Mouse (Mus musculus) heart, embryonic 15.5 days (tissue): ENCODE measurements around the gene Cux1. TPM values are rescaled to one million over a fixed set of nuclear protein-coding genes. Genes with fewer than 3 reads are reported as not detected.
"Not testable (repeated sequence)": the region's sequence is repeated elsewhere in the genome, so short reads cannot be mapped to it uniquely, and the experiment has no call there.

Source experiments
- ATAC-seq: fragments of 200-750 bp; cut with Nextera tagmentation; replicated peaks from 2 replicates; pipeline ENCODE4 v1.8.0; 2017; ENCODE audit warnings: low read depth, moderate TSS enrichment; ENCODE audit not compliant: insufficient number of reproducible peaks, insufficient read depth, low FRiP score
- H3K27ac ChIP-seq: fragments of 300-500 bp; sonication (generic); 2 replicates; pipeline ENCODE4 v1.5.1; 2015; ENCODE audit warnings: mild to moderate bottlenecking, inconsistent platforms
- H3K27me3 ChIP-seq: fragments of 300-500 bp; sonication (generic); 2 replicates; pipeline ENCODE4 v1.6.1; 2015; ENCODE audit warnings: inconsistent platforms
- H3K36me3 ChIP-seq: fragments of 300-500 bp; sonication (generic); 2 replicates; pipeline ENCODE4 v1.6.1; 2015; ENCODE audit warnings: mild to moderate bottlenecking, inconsistent platforms
- H3K4me1 ChIP-seq: fragments of 300-500 bp; sonication (generic); replicated peaks from 2 replicates; pipeline ENCODE4 v1.6.1; 2015; ENCODE audit warnings: inconsistent platforms
- H3K4me2 ChIP-seq: fragments of 300-500 bp; sonication (generic); 2 replicates; pipeline ENCODE4 v1.6.1; 2015; ENCODE audit warnings: inconsistent platforms, mild to moderate bottlenecking, moderate library complexity
- H3K4me3 ChIP-seq: fragments of 300-500 bp; sonication (generic); 2 replicates; pipeline ENCODE4 v1.5.1; 2015; ENCODE audit warnings: mild to moderate bottlenecking, inconsistent platforms
- H3K9ac ChIP-seq: fragments of 300-500 bp; sonication (generic); 2 replicates; pipeline ENCODE4 v1.6.1; 2015; ENCODE audit warnings: mild to moderate bottlenecking, inconsistent platforms
- H3K9me3 ChIP-seq: fragments of 300-500 bp; sonication (generic); replicated peaks from 2 replicates; pipeline ENCODE4 v1.6.1; 2016; ENCODE audit warnings: inconsistent platforms
- WGBS: fragments of 180-500 bp; shearing (Covaris S2); methylation state at CpG from one replicate; pipeline ENCODE4 v1.1.7; 2015; ENCODE audit warnings: mixed read lengths; 5-methylcytosine and 5-hydroxymethylcytosine counted together
- polyA plus RNA-seq: library from polyadenylated mRNA; unstranded; fragments of >200 nt; fragmentation: Nextera tagmentation; extraction: Ambion mirVana; gene quantifications from 2 replicates; pipeline ENCODE4 v1.2.1, GENCODE M21; 2015

Gene Cux1
- polyA plus RNA-seq, 1 experiment from 2014 or later = 71.2 TPM

DNA sequence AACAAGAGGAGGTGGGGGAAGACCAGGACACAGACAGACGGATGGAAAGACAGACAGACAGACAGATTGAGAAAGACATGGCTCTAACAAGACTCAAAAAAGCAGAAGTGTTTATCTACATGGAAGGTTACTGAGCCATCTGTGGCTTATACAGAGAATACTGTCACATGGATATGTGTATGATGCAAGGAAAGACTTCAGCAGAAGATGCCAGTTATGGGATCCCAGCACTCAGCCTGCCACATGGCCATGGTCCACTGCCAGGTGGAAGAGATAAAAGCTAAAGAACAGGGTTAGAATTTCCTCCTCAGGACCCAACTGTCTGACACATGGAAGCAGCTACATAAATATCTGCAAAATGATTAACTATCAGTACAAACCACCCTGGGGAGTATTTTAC is 84.9 kb downstream of the Cux1 start:
- ATAC-seq = no peak
- peaks cover 30% of the 10 kb centered on the region for H3K4me1 ChIP-seq
- H3K27me3 ChIP-seq = no peaks in the 10 kb centered on the region
- H3K9ac ChIP-seq = no peak overlapping the region
- WGBS = 81% methylated on average over 1 of the region's 1 CpGs
- H3K36me3 ChIP-seq = peaks cover 6% of the 10 kb centered on the region; the same call in 1 of the 2 replicates
- H3K27ac ChIP-seq = no peak overlapping the region
- no peaks in the 10 kb centered on the region for H3K9me3 ChIP-seq
- H3K4me3 ChIP-seq = no peak overlapping the region
- no peak overlapping the region for H3K4me2 ChIP-seq

DNA sequence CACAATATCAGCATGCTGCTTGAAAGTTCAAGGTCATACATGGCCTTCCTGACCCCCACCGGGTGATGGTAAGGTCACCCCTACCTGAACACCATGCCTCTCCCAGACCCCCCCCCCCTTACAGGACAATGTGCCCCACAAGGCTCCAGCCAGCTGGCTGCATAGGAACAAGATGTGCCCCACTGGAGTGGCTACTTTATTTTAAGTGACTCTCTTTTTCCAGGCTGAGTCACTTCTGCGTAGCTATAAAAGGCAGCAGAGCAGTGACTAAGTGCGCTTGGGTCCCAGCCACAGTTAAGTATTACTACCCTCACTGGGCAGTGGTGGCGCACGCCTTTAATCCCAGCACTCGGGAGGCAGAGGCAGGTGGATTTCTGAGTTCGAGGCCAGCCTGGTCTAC is 86.7 kb downstream of the Cux1 start:
- H3K4me1 ChIP-seq = peaks cover 44% of the 10 kb centered on the region

DNA sequence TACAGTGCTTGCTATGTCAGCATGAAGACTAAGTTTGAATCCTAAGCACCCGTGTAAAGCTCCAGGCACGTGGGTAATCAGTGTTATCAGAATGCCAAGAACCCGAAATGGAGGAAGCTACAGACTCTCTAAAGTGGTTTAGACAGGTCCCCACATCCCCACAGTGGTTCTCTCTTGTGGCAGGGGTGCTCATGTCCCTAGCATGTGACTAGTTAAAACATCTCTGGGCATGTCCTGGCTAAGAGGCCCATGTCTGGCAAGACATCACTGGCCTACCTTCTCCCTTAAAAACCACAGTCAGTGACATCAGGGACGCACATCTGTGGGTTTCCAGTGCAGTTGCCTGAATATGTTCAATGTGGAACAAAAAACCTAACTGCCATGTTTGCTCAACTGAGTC is 87.5 kb downstream of the Cux1 start:
- no peaks in the 10 kb centered on the region for H3K9me3 ChIP-seq
- H3K4me1 ChIP-seq = peaks cover 50% of the 10 kb centered on the region
- H3K27ac ChIP-seq = peak overlapping the region; percentile 73
- WGBS = 50% methylated on average over 4 of the region's 4 CpGs
- H3K4me2 ChIP-seq = no peak overlapping the region
- no peaks in the 10 kb centered on the region for H3K27me3 ChIP-seq
- no peak overlapping the region for H3K9ac ChIP-seq
- ATAC-seq = no peak
- H3K36me3 ChIP-seq = no peaks in the 10 kb centered on the region
- no peak overlapping the region for H3K4me3 ChIP-seq

More for the DNA sequence above, 86.7 kb downstream of the Cux1 start:
- Histone ChIP-seq H3K9me3 (no peaks in the 10 kb centered on the region), H3K27me3 (no peaks in the 10 kb centered on the region), H3K27ac (peak overlapping the region; percentile 73), H3K4me2 (no peak overlapping the region), H3K36me3 (peaks cover 5% of the 10 kb centered on the region; the same call in 1 of the 2 replicates), H3K4me3 (no peak overlapping the region), H3K9ac (no peak overlapping the region)
- peak; percentile 69 for ATAC-seq
- 63% methylated on average over 7 of the region's 7 CpGs for WGBS

DNA sequence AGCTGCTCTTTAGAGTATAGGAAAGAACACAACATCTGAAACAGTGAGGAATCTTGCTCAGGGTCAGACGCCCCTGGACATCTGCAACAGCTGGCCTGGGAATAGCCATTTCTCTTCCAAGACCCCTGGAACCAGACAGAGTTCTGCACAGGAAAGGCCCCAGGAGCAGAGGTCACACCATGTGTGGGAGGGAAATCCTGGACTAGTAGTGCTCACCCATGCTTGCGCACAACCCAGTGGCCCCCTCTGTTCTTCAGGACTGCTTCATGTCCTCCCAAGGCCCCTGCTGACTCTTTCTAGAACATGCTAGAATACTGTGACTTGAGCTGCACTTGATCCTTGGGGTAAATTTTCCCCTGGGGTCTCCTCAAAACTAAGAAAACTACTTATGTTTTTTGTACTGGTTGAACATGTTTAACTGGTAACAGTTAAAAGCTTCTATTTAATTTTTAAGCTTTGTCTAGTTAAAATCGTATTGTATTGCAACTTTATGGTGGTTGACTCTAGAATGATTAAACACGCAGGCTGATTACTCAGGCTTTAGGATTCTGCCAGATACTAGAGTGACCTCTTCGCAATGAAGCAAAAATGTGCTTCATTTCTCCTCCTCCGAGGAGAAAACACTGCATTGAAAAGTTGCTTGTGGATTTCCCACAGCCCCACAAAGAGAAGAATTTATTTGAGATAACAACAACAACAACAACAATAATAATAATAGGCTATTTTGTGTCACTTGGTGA is 88.1 kb downstream of the Cux1 start:
- peak overlapping the region; percentile 12; the same call in 1 of the 2 replicates for H3K27ac ChIP-seq
- H3K4me1 ChIP-seq = peaks cover 54% of the 10 kb centered on the region
- no peak overlapping the region; the same call in 1 of the 2 replicates for H3K9ac ChIP-seq
- no peaks in the 10 kb centered on the region for H3K27me3 ChIP-seq
- WGBS = 76% methylated on average over 6 of the region's 6 CpGs
- H3K9me3 ChIP-seq = no peaks in the 10 kb centered on the region
- no peak overlapping the region for H3K4me2 ChIP-seq
- no peaks in the 10 kb centered on the region for H3K36me3 ChIP-seq
- H3K4me3 ChIP-seq = no peak overlapping the region
- no peak for ATAC-seq

DNA sequence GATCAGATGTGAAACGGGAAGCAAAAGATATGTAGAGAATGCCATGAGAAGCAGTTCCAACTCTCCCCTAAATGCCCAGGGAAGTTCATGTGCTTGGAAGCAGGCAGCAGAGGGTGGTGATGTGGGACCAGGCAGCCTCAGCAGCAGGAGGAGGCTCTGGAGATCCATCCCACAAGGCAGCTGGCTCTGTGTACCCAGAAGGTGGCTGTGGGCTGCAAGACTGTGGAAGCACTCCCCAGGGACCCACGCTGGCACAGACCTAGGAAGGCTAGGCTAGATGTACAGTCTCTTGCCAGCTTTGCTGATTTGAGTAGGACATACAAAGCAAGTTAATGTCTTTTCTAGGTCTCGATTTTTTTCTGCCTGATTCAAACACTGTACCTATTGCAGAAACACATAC is 91.0 kb downstream of the Cux1 start:
- Histone ChIP-seq H3K36me3 (no peaks in the 10 kb centered on the region), H3K9me3 (no peaks in the 10 kb centered on the region), H3K27ac (peak overlapping the region; percentile 60), H3K4me1 (peaks cover 80% of the 10 kb centered on the region), H3K4me3 (no peak overlapping the region), H3K27me3 (no peaks in the 10 kb centered on the region), H3K4me2 (no peak overlapping the region), H3K9ac (no peak overlapping the region)
- no peak for ATAC-seq
- 57% methylated on average over 3 of the region's 3 CpGs for WGBS

DNA sequence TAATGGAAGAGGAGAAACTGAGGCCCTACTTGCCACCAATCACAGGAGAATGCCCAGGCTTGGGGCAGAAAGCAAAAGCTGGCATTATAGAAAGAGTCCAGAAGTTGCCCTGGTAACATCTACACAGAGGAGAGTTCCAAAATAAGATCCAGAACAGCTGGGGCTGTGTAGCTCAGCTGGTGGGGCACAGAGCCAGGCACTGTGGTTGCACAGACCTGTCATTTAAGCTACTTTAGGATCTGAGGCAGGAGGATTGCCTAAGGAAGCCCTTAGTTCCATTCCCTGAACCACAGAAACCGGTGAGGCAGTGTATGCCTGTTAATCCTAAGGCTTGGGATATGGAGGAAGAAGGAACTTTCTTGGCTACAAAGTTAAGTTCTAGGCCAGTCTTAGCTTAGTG is 92.1 kb downstream of the Cux1 start:
- H3K4me3 ChIP-seq = no peak overlapping the region
- H3K27ac ChIP-seq = no peak overlapping the region
- H3K4me2 ChIP-seq = no peak overlapping the region
- H3K4me1 ChIP-seq = peaks cover 83% of the 10 kb centered on the region
- whole genome bisulfite sequencing = 71% methylated on average over 1 of the region's 1 CpGs
- no peaks in the 10 kb centered on the region for H3K27me3 ChIP-seq
- H3K9ac ChIP-seq = no peak overlapping the region
- H3K9me3 ChIP-seq = no peaks in the 10 kb centered on the region
- ATAC-seq = no peak
- H3K36me3 ChIP-seq = no peaks in the 10 kb centered on the region

DNA sequence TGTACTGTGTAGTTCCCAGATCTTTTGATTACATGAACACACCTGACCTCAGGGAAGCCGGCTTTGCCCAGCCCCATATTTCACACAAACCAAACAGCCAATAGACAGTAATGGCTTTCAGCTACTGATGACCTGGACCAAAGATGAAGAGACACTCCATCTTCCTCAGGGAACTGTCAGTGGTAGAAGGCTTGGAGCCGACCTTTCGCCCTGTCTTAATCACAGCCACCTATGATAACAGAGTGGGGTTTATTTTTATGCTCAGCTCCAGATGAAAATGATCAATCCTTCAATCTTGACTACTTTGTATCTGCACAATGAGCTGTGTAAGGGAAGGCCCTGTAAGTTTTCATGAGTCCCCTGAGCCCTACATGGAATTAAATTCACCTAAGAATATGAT is 93.2 kb downstream of the Cux1 start:
- no peak for ATAC-seq
- no peak overlapping the region for H3K4me3 ChIP-seq
- no peaks in the 10 kb centered on the region for H3K36me3 ChIP-seq
- 63% methylated on average over 3 of the region's 3 CpGs for WGBS
- no peaks in the 10 kb centered on the region for H3K9me3 ChIP-seq
- no peak overlapping the region for H3K4me2 ChIP-seq
- no peaks in the 10 kb centered on the region for H3K27me3 ChIP-seq
- no peak overlapping the region for H3K9ac ChIP-seq
- peaks cover 82% of the 10 kb centered on the region for H3K4me1 ChIP-seq
- peak overlapping the region; percentile 85; the same call in 1 of the 2 replicates for H3K27ac ChIP-seq

DNA sequence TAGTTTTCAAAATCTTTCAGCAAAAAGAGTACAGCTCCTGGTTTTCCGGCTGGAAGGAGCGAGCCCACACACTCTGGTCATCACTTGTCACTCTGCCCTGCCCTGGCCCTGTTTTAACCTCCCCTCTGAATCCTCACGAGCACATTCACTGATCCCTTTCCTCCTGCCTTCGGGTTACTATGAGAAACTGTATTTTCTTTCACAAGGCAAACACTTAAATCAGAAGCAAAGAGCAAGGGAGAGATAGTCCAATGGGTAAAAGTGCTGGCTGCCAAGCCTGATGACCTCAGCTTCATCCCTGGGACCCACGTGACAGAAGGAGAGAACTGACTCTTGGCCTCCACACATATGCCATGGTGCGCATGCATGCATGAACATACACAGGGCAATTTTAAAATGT is 94.0 kb downstream of the Cux1 start:
- WGBS = 19% methylated on average over 6 of the region's 6 CpGs
- Histone ChIP-seq H3K4me2 (peak overlapping the region; percentile 22; the same call in 1 of the 2 replicates), H3K4me1 (peaks cover 82% of the 10 kb centered on the region), H3K4me3 (no peak overlapping the region), H3K9me3 (no peaks in the 10 kb centered on the region), H3K27me3 (no peaks in the 10 kb centered on the region), H3K9ac (no peak overlapping the region), H3K36me3 (no peaks in the 10 kb centered on the region), H3K27ac (peak overlapping the region; percentile 85)
- peak; percentile 71; the same call in 1 of the 2 replicates for ATAC-seq

DNA sequence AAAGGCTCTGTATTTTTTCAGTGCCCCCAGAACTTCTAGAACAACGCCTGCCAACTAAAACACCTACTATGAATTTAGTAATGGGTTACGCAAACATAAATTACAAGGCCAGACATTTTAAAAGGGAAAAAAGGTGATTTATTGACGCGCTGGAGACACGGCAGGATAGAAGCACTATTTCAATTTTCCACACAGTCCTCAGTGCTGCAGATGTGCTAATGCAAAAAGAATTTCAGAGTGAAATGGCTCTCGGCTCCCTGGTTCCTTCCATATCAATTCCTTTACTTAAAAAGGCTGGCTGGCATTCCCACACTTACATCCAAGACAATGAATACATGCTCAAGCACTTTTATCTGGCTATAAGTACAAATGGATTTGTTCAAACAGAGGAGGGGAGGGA is 94.4 kb downstream of the Cux1 start:
- Histone ChIP-seq H3K9me3 (no peaks in the 10 kb centered on the region), H3K9ac (no peak overlapping the region), H3K4me1 (peaks cover 82% of the 10 kb centered on the region), H3K36me3 (no peaks in the 10 kb centered on the region), H3K4me2 (peak overlapping the region; percentile 22; the same call in 1 of the 2 replicates), H3K4me3 (no peak overlapping the region), H3K27ac (peak overlapping the region; percentile 85), H3K27me3 (no peaks in the 10 kb centered on the region)
- WGBS = 46% methylated on average over 6 of the region's 6 CpGs
- no peak for ATAC-seq

DNA sequence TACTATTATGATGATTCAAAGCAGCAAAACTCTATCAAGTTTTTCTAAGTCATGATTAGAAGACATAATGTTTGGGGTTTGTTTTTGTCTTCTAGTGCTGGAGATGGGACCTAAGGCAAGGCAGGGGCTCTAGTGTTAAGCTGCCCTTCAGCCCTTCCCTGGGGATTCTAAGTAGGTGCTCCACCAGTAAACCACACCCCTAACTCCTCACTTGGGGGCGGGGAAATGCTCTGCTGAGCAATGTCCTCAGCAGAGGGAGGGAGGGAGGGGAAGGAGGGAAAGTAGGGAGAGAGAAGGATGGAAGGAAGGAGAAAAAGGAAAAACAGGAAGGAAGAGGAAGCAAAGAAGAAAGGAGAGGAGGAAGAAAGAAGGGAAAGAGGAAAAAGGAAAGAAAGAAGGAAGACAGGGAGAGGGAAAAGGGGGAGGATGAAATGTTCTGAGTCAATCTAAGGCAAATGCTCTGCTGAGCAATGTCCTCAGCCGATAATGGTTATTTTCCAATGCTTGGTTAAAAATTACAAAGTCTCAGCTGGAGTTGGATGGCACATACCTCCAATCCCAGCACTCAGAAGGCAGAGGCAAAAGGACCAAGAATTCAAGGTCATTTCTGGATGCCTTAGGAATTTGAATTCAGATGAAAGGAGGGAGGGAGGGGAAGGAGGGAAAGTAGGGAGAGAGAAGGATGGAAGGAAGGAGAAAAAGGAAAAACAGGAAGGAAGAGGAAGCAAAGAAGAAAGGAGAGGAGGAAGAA is 96.1 kb downstream of the Cux1 start:
- 60% methylated on average over 2 of the region's 2 CpGs for WGBS
- H3K4me2 ChIP-seq, H3K27ac ChIP-seq, H3K9me3 ChIP-seq, H3K9ac ChIP-seq, ATAC-seq, H3K27me3 ChIP-seq, H3K4me3 ChIP-seq, H3K36me3 ChIP-seq: not testable (repeated sequence)
- peaks cover 80% of the 10 kb centered on the region for H3K4me1 ChIP-seq

DNA sequence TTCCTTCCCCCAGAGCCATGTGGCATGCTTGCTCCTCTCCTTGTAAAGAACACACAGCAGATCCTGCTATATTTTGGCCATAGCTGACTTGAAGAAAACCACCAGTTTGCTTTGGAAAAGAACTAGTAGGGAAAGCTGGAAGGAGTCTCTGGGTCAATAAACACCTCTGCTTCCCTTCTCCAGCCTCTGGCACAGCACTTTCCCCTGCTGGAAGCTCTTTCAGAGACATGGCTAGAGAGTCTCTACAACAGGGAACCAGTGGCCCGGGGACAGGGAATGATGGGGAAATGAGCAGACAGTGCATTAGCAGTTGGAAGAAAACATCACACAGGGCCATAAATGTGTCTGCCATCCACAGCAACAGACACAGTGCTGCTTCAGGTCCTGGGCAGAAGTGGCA is 98.0 kb downstream of the Cux1 start:
- Histone ChIP-seq H3K9me3 (no peaks in the 10 kb centered on the region), H3K36me3 (no peaks in the 10 kb centered on the region), H3K4me3 (no peak overlapping the region), H3K4me2 (no peak overlapping the region), H3K27ac (peak overlapping the region; percentile 81), H3K4me1 (peaks cover 83% of the 10 kb centered on the region), H3K27me3 (no peaks in the 10 kb centered on the region), H3K9ac (0 out of 2 replicates have a peak overlapping the region, but pooled peaks have one; percentile 7)
- WGBS = 64% methylated on average over 1 of the region's 1 CpGs
- no peak for ATAC-seq
